Mouse (Mus musculus) G1E-ER4 (cell line): ENCODE measurements around the gene Wbp1. TPM values are rescaled to one million over a fixed set of nuclear protein-coding genes. Genes with fewer than 3 reads are reported as not detected.

Experiments used
- GATA1 ChIP-seq: IDR thresholded peaks from one replicate; pipeline ENCODE4 v1.8.0; 2012; ENCODE audit warnings: low read length, inconsistent platforms
- polyA plus RNA-seq: library from polyadenylated mRNA; stranded (reverse); fragments of >175 nt; gene quantifications from 2 replicates; pipeline ENCODE4 v1.2.3, GENCODE M21; 2012

Gene Wbp1
- polyA plus RNA-seq, 1 experiment = 47.0 TPM

DNA sequence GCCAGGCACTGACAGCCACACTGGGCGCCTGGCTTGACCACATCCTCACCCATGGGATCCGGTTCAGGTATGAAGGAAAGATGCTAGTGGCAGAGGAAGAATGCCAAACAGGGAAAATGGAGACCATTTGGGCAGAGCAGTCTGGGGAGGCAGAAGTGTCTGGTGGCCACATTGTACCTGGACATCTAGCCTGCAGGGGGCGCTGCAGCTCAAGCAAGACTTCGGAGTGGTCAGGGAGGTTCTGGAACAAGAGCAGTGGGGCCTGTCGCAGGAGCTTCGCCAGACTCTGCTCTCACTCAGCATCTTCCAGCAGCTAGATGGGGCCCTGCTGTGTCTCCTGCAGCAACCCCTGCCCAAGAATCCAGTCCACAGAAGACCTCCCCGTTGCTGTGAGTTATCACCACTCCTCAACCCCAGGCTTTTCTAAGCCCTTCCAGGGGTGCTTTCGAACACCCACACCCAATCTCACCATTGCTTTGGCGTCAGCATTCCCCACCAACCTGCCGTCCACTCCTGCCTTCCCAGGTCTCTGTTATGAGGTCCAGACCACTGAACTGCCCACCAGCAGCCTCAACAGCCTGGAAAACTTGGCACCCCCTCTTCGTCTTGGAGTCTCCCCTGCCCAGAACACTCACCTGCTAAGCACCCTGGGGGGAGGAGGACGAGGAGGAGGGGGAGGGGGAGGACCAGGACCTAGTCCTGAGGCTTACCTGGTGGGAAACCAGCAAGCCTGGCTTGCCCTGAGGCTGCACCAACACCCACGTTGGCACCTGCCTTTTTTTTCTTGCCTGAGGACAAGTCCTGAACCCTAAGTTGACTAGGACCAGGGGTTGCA lies 13.6 kb downstream of the Wbp1 start:
- TF ChIP-seq GATA1 = no peak

DNA sequence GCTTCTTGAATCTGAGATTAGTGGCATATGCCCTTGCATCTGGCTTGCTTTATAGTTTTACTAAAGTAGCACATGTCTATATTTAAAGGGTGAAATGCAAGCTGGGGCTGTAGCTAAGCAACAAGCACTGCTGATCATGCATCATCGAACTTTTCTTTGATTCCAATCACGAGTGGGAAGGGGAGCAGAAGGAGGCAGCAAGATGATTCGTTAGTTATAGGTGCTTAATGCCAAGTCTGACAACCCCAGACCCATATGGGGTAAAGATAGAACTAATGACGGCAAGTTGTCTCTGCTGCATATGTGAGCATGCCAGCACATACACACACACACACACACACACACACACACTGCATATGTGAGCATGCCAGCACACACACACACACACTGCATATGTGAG lies 17.2 kb downstream of the Wbp1 start:
- no peak for TF ChIP-seq GATA1

DNA sequence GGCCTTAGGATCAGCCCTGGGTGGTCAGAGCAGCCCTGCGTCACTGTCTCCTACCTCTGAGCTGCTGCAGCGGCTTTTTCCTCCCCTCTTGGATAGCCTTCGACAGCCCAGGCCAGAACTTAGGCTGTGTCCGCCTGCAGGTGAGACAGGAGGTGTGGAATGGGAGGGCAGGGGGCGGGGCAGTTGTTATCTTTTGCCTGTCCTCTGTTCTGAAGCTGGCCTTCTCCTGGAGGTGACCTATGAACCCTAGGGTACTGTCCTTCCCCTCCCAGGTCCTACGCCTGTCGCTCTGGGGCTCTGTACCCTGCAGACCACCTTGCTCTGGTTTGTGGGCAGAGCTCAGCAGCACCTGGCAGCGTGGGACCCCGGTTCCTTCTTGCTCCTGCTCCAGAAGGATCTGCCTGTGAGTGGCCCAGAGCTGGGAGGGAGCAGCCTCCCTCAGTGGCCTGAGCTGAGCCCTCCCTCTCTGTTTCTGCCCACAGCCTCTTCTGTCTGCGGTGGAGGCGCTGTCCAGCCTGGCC lies 18.2 kb downstream of the Wbp1 start:
- TF ChIP-seq GATA1 = no peak

DNA sequence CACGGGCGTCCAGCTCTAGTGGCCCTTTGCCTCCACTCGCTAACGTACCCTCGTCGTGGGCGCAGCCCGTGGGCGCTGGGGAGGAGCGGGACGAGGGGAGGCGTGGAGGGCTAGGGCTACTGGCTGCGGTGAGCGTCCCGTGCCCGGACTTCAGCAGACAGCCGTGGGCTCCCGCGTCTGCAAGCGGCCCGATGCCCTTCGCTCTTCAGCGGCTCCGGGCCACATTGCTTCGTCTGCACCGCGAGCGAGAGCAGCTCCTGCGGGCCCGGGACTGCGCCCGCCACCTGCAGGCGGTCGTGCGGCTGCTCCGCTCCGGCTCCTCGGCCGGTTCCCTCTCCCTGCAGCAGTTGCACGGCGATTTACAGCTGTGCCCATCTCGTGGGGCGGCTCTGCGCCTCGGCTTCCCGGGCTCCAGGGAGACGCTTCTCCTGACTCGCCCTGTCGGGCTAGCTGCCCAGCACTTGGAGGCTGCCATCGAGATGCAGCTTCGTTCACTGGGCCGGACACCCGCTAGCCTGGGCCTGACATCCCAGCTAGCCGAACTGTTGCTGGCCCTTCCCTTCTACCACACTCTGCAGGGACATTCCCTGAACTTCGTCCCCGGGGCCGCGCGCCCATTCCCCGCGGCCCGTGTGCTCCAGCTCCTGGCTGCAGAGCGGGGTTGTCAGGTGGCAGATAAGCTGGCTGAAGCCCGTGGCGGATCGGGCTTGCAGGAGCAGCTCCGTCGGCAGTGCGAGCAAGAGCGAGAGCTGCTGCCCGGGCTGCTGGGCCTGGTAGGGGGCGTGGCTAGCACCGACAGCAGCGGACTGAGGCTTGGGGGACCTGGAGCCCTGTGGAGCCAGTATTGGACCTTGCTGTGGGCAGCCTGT lies 19.4 kb downstream of the Wbp1 start:
- no peak for TF ChIP-seq GATA1

DNA sequence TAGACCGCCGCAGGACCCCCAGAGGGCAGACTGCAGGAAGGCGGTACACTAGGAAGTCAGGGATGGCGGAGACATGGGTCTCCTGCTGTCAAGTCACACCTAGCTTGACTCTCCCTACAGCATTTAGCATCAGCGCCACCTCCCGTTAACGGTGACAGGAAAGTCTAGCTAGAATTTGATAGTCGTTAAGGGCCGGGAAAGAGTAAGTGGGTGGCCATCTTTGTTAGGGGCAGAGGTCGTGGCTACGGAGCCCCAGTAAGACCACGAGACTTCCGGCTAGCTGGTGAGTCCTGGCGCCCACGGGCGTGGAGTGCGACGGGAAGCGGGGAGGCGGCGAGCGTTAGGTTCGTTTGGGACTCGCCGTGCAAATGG lies 20.1 kb downstream of the Wbp1 start, which contains the start of the genes Ccdc142 and Gm42688:
TSS of gene Ccdc142 (plus strand) at position 286 of the 372 bp plus-strand sequence.
TSS of gene Gm42688 (plus strand) at position 302 of the 372 bp plus-strand sequence.
- TF ChIP-seq GATA1 = no peak

DNA sequence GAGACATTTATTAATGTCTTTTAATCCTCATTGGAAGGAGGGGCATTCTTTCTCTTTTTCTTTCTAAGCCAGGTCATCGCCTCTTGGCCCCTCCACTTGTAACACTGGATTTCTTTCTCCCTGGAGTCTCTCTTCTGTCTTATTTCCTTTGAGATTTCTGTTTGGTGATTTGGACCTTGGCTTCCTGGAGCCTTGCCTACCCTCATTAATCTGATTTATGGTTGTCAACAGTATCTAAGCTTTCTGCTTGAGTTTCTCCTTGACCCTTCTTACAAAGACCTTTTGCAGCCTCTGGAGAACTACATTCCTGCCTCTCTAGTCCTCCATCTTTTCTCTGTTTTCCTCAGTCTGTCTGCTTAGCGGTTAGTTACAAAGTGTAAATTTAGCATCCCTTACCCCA lies 22.9 kb downstream of the Wbp1 start:
- no peak for TF ChIP-seq GATA1

DNA sequence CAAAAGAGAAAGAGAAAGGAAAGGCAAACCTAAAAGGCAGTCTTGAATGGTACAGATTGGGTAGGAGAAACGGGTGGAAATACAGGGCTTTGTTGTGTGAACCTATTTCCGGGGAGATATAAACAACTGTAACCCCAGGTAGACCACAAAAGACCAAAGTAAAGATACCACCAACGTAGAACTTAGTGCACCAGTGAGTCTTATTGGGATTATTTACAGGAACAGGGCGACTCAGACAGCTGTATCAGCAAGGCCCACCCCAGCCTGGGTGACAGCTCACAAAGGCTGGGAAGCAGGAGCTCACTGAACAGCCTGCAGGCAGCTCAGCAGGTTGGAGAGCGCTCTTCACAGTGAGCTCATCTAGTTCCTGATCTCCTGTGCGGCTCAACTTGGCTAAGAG lies 25.4 kb downstream of the Wbp1 start:
- TF ChIP-seq GATA1 = no peak

DNA sequence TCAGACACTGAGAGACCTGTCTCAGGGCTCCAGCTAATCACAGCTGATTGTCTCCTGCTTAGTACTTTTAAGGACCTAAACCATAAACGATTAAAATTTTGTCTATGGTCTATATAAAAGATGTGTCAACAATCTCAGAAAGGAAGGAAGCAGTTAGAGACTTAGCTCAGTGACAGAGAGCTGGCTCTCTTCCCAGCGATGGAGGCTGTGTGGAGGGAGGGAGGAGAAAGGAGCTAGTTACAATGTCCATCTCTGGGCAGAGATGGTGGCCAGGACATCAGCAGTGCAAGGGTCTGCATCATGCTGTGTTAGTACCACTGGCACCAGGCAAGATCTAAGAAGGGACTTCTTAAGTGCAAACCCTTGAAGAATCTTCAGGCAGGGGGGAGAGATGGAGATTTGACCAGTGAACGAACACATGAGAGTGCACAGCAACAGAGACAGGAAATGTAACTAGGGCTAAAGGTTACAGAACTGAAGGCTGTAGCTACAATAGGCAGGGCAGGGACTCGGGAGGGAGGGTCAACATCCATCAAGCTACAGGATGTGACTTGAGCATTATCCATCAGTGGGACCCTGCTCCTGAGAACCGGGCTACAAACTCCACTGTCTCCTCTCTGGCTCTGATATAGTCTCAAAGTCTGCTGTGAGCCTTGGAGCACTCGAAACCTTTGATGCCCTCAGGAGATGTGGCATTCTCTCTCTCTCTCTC lies 28.8 kb downstream of the Wbp1 start:
- TF ChIP-seq GATA1 = no peak

DNA sequence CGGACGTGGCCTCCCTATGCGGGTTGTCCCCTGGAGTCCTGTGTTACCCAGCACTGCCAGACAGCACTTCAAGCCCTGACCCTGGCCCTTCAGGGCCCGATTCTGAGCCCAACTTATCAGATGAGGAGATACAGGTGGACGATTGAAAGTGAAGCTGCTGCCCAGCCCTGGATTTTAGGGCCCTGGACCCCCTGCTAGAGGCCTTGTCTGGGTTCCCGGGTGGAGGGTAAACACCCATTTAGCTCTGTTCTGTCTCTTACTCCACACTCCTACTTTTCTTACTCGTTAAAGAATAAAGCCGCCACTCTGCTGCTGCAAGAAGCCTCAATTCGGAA lies 33.5 kb downstream of the Wbp1 start:
- no peak for TF ChIP-seq GATA1

DNA sequence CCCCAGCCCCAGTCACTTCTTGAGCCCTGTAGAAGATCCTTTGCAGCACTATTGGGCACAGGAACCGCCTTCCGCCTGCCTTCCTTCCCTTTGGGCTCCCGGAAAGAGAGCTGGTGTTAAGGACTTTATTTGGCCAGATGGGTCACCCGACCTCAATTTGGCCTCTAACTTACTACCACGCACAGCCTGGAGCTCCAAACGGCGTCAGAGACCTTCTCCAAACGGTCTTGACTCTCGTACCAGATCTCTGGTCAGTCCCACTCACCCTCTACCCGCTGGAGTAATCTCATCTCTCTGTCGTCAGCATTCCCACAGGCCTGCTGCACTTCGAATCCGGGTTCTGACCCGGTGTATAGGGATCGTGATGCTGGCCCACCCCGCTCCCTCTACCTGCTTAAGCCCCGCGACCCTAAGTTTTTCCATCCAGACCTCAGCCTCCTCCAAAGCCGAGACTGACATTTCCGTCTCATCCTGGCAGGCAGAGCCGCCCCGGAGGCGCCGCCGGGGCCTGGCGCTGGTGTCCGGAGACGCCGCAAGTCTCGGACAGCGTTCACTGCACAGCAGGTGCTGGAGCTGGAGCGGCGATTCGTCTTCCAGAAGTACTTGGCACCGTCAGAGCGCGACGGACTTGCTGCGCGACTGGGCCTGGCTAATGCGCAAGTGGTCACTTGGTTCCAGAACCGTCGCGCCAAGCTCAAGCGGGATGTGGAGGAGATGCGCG lies 34.0 kb downstream of the Wbp1 start:
- TF ChIP-seq GATA1 = no peak

DNA sequence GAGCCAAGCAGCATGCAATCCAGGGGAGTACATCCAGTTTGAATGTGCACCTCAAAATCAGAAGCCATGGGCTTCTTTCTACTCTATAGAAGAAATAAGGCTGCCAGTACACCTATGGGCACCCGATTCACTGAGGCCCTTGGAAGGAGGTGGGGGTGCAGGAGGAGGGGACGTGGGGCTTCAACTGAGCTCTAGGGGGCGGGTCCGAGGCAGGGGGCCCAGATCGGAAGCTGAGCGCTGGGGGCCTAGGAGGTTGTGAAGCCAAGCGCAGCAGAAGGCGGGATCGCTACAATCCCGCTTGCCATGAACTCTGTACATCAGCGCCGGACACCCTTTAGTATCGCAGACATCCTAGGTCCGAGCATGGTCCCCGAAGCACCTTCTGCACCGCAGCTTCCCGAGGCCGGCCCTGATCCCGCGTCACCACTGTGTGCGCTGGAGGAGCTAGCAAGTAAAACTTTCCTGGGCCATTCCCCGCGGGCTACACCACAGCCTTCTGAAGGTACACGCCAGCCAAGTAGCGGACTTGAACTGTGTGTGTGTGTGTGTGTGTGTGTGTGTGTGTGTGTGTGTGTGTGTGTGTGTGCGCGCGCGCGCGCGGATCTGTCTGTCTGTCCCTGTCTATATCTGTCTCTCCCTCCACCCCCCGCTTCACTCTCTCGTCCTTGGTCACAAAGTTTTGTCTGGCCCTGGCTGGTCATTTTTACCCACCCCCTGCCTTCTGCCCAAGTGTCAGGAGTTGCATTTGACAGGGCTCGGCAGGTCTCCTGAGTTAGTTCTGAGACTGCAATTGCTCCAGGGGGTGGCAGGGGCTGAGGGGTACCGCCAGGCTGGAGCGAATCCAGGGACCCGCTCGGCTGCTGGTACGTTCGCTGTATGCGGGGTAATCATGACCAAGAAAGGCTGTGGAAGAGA lies 35.0 kb downstream of the Wbp1 start, which contains the start of gene Lbx2:
TSS of gene Lbx2 (plus strand) at position 247 of the 915 bp plus-strand sequence.
- no peak for TF ChIP-seq GATA1

DNA sequence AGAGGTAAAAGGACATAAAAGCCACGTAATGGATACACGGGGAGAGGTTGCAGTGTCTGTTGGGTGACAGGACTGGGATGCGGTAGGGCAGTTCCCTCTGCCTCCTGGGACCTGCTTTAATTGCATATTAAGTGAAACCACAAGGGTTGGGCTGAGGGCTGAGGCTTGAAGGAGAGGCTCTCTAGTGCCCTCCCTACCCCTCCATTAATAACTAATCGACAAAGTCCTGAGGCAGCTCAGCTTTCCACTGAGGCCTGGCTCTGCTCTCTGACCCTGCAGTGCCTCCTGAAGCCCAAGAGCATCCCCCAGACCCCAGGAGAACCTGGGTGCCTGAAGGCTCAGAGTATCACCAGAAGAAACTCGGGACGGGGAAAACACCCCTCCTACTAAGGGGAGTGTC lies 36.9 kb downstream of the Wbp1 start:
- TF ChIP-seq GATA1 = no peak

DNA sequence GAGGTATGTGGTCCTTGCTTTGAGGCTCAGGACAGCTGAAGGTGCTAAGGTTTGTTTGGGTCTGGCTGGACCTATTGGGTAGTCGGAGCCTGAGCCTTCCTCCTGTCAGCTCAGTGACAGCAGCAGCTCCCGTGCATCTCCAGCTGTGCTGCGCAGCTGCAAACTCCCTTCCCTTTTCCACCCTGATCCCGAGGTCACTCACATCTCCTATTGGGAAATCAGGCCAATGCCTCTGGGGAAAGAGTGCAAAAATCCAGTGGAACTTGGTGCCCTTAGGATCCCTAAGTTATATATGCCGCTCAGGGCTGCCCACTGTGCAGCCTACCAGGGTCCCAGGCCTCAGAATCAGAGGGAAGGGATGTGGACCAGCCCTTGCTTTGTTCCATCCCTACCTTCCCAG lies 37.9 kb downstream of the Wbp1 start:
- no peak for TF ChIP-seq GATA1

DNA sequence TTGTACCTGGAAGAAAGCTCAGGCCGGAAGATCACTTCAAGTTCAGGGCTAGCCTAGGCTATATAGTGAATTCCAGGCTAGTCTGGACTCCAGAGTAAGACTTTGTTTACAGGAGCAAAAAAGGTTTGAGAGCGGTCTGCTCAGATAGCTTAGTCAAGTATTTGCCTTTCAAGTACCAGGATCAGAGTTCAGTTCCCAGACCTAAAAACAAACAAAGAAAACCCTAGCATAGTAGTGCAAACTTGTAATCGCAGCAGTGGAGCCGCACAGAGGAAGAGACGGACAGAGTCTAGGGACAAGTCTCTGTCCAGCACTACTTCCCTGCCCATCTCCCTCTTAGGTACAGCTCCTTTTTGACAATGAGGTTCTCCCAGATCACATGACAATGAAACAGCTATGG lies 41.1 kb downstream of the Wbp1 start:
- no peak for TF ChIP-seq GATA1

DNA sequence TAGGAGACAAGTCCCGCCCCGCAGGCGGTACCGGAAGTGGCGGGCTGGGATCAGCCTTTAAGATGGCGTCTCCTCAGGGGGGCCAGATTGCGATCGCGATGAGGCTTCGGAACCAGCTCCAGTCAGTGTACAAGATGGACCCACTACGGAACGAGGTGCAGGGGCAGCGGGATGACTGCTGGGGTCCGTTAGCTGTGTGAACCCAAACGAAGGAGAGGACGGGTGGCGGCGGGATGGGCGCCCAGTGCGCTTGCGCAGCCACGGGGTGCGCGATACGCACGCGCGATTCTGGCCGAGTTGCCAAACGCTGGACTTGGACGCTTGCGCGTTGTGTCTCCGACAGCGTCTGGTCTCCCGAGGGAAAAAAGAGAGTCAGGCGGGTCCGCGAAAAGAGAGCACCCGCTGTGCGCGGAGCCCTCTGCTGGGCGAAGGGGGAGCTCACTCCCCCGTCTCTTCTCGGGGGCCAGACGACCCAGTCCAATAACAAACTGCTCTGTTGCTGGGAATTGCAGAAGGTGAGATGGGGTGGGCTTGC lies 43.0 kb downstream of the Wbp1 start:
- TF ChIP-seq GATA1 = no peak
